Mouse (Mus musculus): ENCODE measurements around the gene Kif21a.

DNA sequence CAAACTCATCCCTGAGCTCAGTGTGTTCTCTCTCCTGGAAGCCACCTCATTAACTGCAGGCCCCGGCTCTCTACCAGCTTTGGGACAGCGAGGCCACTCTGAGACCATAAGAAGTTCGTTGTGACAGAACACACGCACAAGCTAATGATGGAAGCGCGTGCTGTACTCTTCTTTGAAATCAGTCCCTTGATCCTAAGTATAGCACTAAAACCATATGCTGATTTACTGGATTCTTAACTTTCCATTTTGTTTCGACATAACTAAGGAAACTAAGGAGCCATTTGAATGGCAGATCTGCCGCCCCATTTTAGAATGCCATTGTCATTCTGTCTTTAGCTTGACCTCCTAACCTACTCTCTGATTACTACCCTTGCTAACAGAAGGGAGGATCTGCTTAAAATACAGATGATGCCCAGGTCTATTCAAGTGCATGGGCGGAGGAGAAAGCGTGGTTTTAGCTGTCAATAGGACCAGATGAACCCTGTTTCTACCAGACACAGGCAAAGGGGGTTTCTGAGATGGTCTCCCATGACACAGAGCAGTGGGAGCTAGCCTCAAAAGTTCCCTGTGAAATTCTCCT is 48.6 kb downstream of the Kif21a start:
- no peak for TF ChIP-seq CTCF (IDR thresholded peaks at IDR 0.05; ENCODE audit: low read depth)
- TF ChIP-seq EP300 (optimal IDR thresholded peaks at IDR 0.05), result no peak
